Mouse (Mus musculus) liver, embryonic 15.5 days (tissue): ENCODE data around the gene Pop4. TPM values are rescaled to one million over a fixed set of nuclear protein-coding genes. Genes with fewer than 3 reads are reported as not detected.
"Not testable (repeated sequence)": the region's sequence is repeated elsewhere in the genome, so short reads cannot be mapped to it uniquely, and the experiment has no call there.

Source experiments
- ATAC-seq: fragments of 200-750 bp; cut with Nextera tagmentation; 2 replicates; pipeline ENCODE4 v1.8.0; 2017; ENCODE audit warnings: moderate number of reproducible peaks, mild to moderate bottlenecking, moderate library complexity; ENCODE audit not compliant: insufficient read depth
- H3K27ac ChIP-seq: fragments of 300-500 bp; sonication (generic); replicated peaks from 2 replicates; pipeline ENCODE4 v1.5.1; 2015; ENCODE audit warnings: mild to moderate bottlenecking, inconsistent platforms
- H3K27me3 ChIP-seq: fragments of 300-500 bp; sonication (generic); 2 replicates; pipeline ENCODE4 v1.6.1; 2015; ENCODE audit warnings: mild to moderate bottlenecking, inconsistent platforms
- H3K36me3 ChIP-seq: fragments of 300-500 bp; sonication (generic); replicated peaks from 2 replicates; pipeline ENCODE4 v1.6.1; 2015; ENCODE audit warnings: moderate library complexity, mild to moderate bottlenecking, inconsistent platforms
- H3K4me1 ChIP-seq: fragments of 300-500 bp; sonication (generic); replicated peaks from 2 replicates; pipeline ENCODE4 v1.6.1; 2015; ENCODE audit warnings: inconsistent platforms
- H3K4me2 ChIP-seq: fragments of 300-500 bp; sonication (generic); 2 replicates; pipeline ENCODE4 v1.6.1; 2015; ENCODE audit warnings: moderate library complexity, mild to moderate bottlenecking, inconsistent platforms
- H3K4me3 ChIP-seq: fragments of 300-500 bp; sonication (generic); replicated peaks from 2 replicates; pipeline ENCODE4 v1.5.1; 2015; ENCODE audit warnings: mild to moderate bottlenecking, inconsistent platforms
- H3K9ac ChIP-seq: fragments of 300-500 bp; sonication (generic); 2 replicates; pipeline ENCODE4 v1.6.1; 2015; ENCODE audit warnings: moderate library complexity, mild to moderate bottlenecking, inconsistent platforms
- H3K9me3 ChIP-seq: fragments of 300-500 bp; sonication (generic); replicated peaks from 2 replicates; pipeline ENCODE4 v1.6.1; 2016; ENCODE audit warnings: inconsistent platforms
- WGBS: fragments of 180-500 bp; shearing (Covaris S2); methylation state at CpG from one replicate; pipeline ENCODE4 v1.1.7; 2015; ENCODE audit warnings: mixed read lengths; ENCODE audit not compliant: insufficient replicate concordance; 5-methylcytosine and 5-hydroxymethylcytosine counted together
- polyA plus RNA-seq: library from polyadenylated mRNA; unstranded; fragments of >200 nt; fragmentation: Nextera tagmentation; extraction: Ambion mirVana; gene quantifications from 2 replicates; pipeline ENCODE4 v1.2.1, GENCODE M21; 2015

Gene Pop4
- polyA plus RNA-seq, result 11.2 and 12.1 TPM in 2 replicates

DNA sequence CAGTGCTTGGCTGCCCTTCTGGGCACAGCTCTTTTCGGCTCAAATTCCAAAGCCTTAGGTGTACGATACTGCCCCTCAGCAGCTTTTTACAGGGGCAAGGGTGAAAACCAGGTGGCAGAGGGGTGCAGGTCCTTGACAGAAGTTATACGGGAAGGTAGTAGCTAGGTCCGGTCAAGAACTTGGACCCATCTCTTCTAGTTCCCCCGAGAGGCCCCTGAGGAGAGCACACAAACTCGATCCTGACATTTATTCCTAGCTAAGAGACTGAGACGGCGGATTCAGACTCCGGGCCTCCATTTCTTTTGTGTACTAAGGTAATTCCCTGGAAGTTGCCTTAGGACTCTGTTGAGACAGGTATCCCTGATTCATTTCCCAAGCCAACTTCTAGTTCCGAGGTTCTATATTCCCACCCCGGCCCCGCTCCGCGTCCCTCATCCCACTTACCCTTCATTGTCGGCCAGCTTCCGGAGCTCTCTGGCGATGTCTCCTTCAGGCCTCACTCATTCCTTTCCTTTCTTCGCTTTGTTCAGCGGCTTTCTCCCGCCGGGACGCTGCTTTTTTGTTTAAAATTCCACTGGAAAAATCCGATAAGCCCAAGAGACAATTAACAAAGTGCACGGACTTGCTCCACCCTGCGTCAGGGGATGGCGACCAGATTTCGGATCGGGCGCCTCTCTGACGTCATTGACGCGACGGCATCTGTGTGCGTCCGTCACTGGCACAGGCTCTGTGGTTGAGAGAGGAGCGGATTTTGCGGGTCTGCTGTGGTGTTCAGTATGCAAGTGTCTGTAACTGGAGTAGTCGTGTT lies at the start of gene Pop4:
TSS of gene Pop4 (minus strand) at position 721 of the 808 bp plus-strand sequence.
- Histone ChIP-seq H3K27me3 (no peaks in the 10 kb centered on the region), H3K27ac (no peak within 1 kb of the TSS), H3K36me3 (peaks cover 16% of the 10 kb centered on the region; the same call in 1 of the 2 replicates), H3K4me2 (peak within 1 kb of the TSS; percentile 76), H3K4me1 (peaks cover 16% of the 10 kb centered on the region), H3K9me3 (no peaks in the 10 kb centered on the region), H3K4me3 (peak within 1 kb of the TSS; percentile 77), H3K9ac (peak within 1 kb of the TSS; percentile 62)
- WGBS, result under 1% methylated on average over 38 of the region's 38 CpGs
- ATAC-seq, result peak; percentile 88

DNA sequence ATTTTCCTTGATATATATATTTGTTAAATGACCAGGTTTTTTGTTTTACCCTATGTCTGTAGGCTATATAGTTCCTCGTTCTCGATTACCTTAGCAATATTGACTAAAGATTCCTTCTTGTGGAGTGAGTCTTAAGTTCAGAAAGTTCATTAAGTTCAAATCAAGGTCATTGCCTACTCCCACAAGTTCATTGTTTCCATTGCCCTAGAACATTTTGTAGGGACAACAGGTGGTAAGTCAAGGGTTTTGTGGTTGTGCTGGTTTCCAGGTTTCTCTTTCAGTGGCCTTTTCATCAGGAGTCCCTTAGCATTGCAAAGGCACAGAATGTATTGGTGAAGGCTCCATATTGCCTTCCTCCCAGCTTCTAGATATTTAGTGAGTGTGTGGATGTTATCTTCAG lies 49.4 kb upstream of the Pop4 start:
- WGBS, result 62% methylated on average over 2 of the region's 2 CpGs
- H3K4me1 ChIP-seq, result no peaks in the 10 kb centered on the region
- ATAC-seq, result no peak
- no peak overlapping the region for H3K4me2 ChIP-seq
- H3K9ac ChIP-seq, result no peak overlapping the region
- H3K9me3 ChIP-seq, result no peaks in the 10 kb centered on the region
- no peaks in the 10 kb centered on the region for H3K36me3 ChIP-seq
- no peak overlapping the region for H3K27ac ChIP-seq
- no peaks in the 10 kb centered on the region for H3K27me3 ChIP-seq
- H3K4me3 ChIP-seq, result no peak overlapping the region

DNA sequence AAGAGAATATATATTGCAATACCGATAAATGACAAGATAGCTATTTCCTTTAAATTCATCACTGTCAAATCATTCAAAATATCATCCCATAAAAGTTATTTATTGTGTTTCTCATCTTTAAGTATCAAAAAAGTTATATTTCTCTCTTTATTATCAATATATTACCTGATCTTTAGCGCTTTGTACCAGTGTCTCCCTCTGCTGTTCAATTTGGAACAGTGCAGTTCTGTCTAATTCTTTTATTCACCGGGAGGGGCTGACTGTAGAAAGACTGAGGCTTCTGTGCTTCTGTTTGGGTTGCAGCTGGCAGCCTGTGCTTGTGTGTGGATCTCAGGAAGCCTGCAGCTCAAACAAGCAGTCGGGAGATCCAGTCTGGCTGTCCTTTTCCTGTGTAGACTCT lies 11.0 kb upstream of the Pop4 start:
- not testable (repeated sequence) for H3K9ac ChIP-seq, H3K36me3 ChIP-seq, H3K4me3 ChIP-seq, H3K4me1 ChIP-seq, H3K27me3 ChIP-seq, H3K4me2 ChIP-seq, H3K9me3 ChIP-seq, H3K27ac ChIP-seq, ATAC-seq
- WGBS, result 16% methylated on average over 4 of the region's 4 CpGs

DNA sequence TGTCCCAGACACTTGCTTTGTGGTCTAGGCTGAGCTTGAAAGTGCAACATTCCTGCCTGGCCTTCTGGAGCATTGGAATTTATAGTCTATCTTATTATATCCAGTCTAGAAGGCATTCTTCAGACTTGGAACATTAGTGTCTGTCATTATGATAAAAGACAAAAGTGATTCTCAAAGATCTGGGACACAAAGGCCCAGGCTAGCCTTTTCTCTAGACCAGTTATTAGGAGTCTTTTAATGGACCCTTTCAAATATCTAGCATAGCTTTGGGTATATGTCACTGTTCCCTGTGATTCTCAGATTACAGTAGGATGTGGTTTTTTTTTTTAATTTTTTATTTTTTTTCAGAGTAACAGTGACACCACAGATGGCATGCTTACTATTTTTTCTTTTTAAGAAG lies 1.3 kb upstream of the Pop4 start:
- no peak overlapping the region for H3K4me3 ChIP-seq
- no peaks in the 10 kb centered on the region for H3K27me3 ChIP-seq
- H3K36me3 ChIP-seq, result 0 out of 2 replicates have a peak, but pooled peaks cover 5% of the 10 kb centered on the region
- H3K9ac ChIP-seq, result no peak overlapping the region
- peaks cover 16% of the 10 kb centered on the region for H3K4me1 ChIP-seq
- H3K4me2 ChIP-seq, result no peak overlapping the region
- ATAC-seq, result no peak
- H3K27ac ChIP-seq, result no peak overlapping the region
- no peaks in the 10 kb centered on the region for H3K9me3 ChIP-seq

DNA sequence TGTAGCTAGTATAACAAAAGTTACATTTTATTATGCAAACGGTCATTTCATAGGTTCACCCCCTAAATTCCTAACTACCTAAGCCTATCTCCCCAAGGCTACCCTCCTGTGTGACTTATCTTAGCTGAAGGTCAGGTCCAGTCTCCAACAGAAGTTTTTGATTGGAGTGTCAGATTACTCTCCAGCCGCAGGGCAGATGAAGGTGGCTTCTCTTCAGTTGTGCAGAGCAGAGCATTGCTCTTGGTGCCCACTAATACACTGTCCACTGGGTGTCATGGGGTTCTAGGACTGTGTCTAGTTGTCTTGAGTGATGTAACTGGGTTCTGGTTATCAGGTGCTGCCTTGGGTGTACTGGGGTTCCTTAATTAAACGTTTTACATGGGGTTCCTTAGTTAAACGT lies 636 bp upstream of the Pop4 start:
- Histone ChIP-seq H3K4me1 (peaks cover 16% of the 10 kb centered on the region), H3K27me3 (no peaks in the 10 kb centered on the region), H3K36me3 (peaks cover 7% of the 10 kb centered on the region; the same call in 1 of the 2 replicates), H3K27ac (no peak overlapping the region), H3K4me2 (peak overlapping the region; percentile 76), H3K9ac (peak overlapping the region; percentile 62; the same call in 1 of the 2 replicates), H3K4me3 (peak overlapping the region; percentile 77), H3K9me3 (no peaks in the 10 kb centered on the region)
- WGBS, result 8% methylated on average over 4 of the region's 4 CpGs
- ATAC-seq, result peak; percentile 31; the same call in 1 of the 2 replicates

DNA sequence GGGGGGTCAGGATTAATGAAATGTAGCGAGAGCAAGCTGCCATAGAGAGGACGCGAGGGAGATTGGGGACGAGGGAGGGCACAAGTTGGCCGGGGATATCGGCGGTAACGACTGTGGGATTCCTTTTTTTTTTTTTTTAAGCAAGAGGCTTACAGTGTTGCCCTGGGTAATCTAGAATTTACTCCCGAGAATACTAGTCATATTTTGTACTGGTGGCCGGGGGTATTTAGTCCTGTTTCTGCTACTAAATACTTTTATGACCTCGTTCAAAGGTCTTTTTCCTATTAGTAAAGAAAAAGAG lies 238 bp upstream of the Pop4 start:
- Histone ChIP-seq H3K27me3 (no peaks in the 10 kb centered on the region), H3K9ac (peak overlapping the region; percentile 62), H3K4me2 (peak overlapping the region; percentile 76), H3K27ac (no peak overlapping the region), H3K4me3 (peak overlapping the region; percentile 77), H3K36me3 (peaks cover 11% of the 10 kb centered on the region; the same call in 1 of the 2 replicates), H3K4me1 (peaks cover 16% of the 10 kb centered on the region), H3K9me3 (no peaks in the 10 kb centered on the region)
- WGBS, result under 1% methylated on average over 11 of the region's 11 CpGs
- ATAC-seq, result peak; percentile 55; the same call in 1 of the 2 replicates

DNA sequence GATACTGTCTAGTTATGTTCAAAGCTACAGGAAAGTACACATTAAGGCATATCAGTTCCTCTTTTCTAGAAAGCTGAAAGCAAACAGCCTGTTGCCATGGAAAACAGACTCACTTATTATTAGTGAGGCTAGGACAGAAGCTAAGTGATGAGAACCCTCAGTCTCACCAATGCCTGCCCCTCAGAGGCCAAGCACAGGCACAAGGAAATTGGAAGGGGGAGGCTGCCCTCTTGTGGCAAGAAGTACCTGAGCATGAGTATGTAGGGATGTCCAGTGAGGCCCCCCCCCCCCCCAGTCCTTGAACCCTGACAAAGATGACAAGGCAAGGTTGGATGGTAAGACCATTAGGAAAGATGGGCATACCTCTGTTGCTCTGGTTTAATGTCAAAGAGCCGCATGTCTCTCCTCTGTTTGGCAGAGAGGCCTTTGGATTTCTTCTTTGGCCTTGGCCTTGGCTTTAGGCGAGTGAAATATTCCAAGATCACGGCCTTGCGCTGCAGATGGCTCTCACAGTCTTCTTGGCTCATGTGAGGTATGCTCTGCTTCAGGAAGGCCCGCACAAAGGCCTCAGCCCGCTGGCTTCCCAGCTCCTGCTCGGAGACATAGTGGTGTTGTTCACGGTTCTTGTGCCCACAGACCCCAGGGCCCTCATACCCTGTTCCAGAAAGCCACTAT lies 4.1 kb downstream of the Pop4 start:
- WGBS, result 71% methylated on average over 8 of the region's 8 CpGs
- Histone ChIP-seq H3K27me3 (no peaks in the 10 kb centered on the region), H3K4me1 (peaks cover 16% of the 10 kb centered on the region), H3K4me3 (no peak overlapping the region), H3K36me3 (peaks cover 53% of the 10 kb centered on the region), H3K9ac (no peak overlapping the region), H3K4me2 (no peak overlapping the region), H3K27ac (no peak overlapping the region), H3K9me3 (no peaks in the 10 kb centered on the region)
- ATAC-seq, result no peak

DNA sequence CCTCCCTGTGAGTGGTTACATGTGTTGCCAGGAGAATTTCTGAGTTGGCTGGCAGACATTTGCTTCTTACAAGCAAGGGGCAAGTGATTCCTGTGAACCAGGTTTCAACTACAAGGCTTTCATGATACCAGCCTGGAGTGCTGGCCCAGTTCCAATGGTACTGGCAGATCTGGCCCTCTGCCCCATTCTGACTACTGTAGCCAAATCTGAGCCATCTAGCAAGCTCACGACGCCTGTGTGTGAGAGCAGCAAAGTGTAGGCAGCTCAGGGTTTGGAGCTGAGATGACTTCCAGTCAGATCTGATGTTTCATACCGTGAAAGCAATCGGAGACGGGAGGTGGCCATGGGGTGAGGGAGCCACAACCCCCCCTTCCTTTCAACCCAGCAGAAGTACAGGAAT lies 8.8 kb downstream of the Pop4 start:
- ATAC-seq, result no peak
- H3K9me3 ChIP-seq, result no peaks in the 10 kb centered on the region
- H3K27me3 ChIP-seq, result no peaks in the 10 kb centered on the region
- WGBS, result 81% methylated on average over 5 of the region's 5 CpGs
- H3K4me1 ChIP-seq, result no peaks in the 10 kb centered on the region
- H3K9ac ChIP-seq, result no peak overlapping the region
- H3K36me3 ChIP-seq, result peaks cover 50% of the 10 kb centered on the region
- no peak overlapping the region for H3K27ac ChIP-seq
- no peak overlapping the region for H3K4me3 ChIP-seq
- H3K4me2 ChIP-seq, result no peak overlapping the region

DNA sequence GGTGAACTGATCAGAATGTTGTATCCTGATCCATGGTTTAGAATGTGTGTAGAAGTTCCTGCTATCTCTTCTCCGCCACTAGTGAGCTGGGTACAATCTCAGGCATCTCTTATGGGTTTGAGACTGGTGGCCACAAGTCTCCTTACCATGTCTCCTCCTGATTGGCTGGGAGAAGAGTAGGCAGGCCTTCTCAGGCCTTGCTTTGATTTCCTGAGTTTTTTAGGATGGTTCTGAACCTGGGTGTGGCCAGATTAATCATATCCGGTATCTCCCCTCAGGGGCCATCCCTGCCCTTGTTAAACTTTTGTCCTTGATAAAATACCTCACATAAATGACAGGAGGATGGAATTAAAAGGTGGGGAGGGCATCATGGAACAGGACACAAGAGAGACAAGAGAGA lies 11.6 kb downstream of the Pop4 start:
- H3K27me3 ChIP-seq, result no peaks in the 10 kb centered on the region
- ATAC-seq, result no peak
- no peaks in the 10 kb centered on the region for H3K9me3 ChIP-seq
- no peak overlapping the region for H3K27ac ChIP-seq
- no peak overlapping the region for H3K4me3 ChIP-seq
- H3K4me2 ChIP-seq, result no peak overlapping the region
- H3K36me3 ChIP-seq, result peaks cover 28% of the 10 kb centered on the region
- H3K4me1 ChIP-seq, result no peaks in the 10 kb centered on the region
- WGBS, result 73% methylated on average over 2 of the region's 2 CpGs
- H3K9ac ChIP-seq, result no peak overlapping the region

DNA sequence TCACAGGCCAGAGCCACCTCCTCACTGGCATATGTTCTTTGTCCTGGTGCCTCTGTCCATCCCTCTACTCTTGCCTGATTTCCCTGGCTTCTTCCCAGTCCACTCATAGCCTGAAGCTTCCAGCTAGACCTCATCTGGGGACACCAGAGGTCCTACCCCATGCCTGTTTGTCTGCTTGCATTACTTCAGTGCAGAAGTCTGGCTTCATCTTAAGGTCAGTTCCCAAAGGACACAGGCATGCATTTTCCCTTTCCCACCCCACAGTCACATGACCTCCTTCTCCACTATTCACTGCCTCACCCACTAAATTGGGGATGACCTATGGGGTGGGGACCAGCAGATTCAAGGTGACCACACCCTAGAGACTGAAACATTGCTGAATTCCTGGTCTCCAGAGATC lies 17.8 kb downstream of the Pop4 start:
- Histone ChIP-seq H3K36me3 (no peaks in the 10 kb centered on the region), H3K9me3 (no peaks in the 10 kb centered on the region), H3K27me3 (no peaks in the 10 kb centered on the region), H3K4me2 (no peak overlapping the region), H3K4me1 (no peaks in the 10 kb centered on the region), H3K27ac (no peak overlapping the region), H3K9ac (no peak overlapping the region), H3K4me3 (no peak overlapping the region)
- no peak for ATAC-seq

DNA sequence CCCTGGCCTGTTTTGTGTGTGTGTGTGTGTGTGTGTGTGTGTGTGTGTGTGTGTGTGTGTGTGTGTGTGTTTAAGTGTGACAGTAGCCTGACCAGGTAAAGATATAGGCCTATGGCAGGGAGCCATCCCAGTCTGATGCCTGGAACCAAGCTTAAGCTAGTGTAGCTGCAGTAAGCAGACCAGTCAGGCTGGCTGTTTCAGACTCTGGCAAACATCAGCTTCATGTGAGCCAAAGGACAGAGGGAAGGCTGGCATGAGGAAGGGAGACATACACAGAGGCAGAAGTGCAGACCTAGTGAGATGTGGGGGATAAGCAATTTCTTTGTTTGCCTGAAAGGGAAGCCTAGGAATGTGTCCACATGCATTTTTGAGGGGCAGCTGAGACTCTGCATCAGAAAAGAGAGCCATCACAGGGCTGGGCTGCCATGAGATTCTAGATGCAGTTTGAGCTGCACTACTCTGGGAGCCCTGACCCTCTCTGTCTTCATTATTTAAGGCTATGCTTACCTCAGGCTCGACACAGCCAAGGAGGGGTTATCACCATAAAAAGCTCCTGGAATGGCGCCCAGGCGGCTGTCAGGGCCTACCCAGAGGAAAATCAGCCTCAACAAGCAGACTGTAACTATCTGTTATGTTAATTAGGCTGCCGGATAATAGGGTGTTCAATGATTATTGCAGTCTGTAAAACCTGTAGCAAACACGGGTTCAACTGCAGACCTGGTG lies 19.6 kb downstream of the Pop4 start:
- H3K4me2 ChIP-seq, result no peak overlapping the region

More for the DNA sequence above, 19.6 kb downstream of the Pop4 start:
- Histone ChIP-seq H3K9me3 (no peaks in the 10 kb centered on the region), H3K4me3 (no peak overlapping the region), H3K4me1 (no peaks in the 10 kb centered on the region), H3K27me3 (no peaks in the 10 kb centered on the region), H3K27ac (no peak overlapping the region), H3K9ac (no peak overlapping the region), H3K36me3 (no peaks in the 10 kb centered on the region)
- 40% methylated on average over 5 of the region's 5 CpGs for WGBS
- ATAC-seq, result no peak
